Mouse (Mus musculus) liver, postnatal 0 days (tissue): ENCODE results near the gene Slc24a3.

Source experiments
- CTCF ChIP-seq: sonication (generic); IDR thresholded peaks from 2 replicates; pipeline ENCODE4 v1.5.1; 2016; ENCODE audit warnings: antibody characterized with exemption, low read depth
- EP300 ChIP-seq: IDR thresholded peaks from 2 replicates; pipeline ENCODE4 v1.6.1; 2016; ENCODE audit warnings: antibody characterized with exemption, low read depth, mild to moderate bottlenecking

GRCm38 (mm10) chr2:145336406-145336805 lies 168.9 kb downstream of the Slc24a3 start:
- TF ChIP-seq CTCF (no peak), EP300 (no peak)
